Mouse (Mus musculus): Measurements from ENCODE around the gene Tpd52l2.

GRCm38 (mm10) chr2:181520118-181520935 lies 23.4 kb downstream of the Tpd52l2 start, which contains the start of gene Dnajc5:
- no peak for TF ChIP-seq CTCF (conservative IDR thresholded peaks at IDR 0.05; ENCODE audit: insufficient read depth, insufficient read length, low read depth, low read length)
- peak; percentile 72 for TF ChIP-seq POLR2A (IDR thresholded peaks at IDR 0.05; ENCODE audit: low read depth, low read length)

Measured in kidney, adult 2 months (tissue).